Mouse (Mus musculus): Measurements from ENCODE around the gene Lrsam1. TPM values are rescaled to one million over a fixed set of nuclear protein-coding genes. Genes with fewer than 3 reads are reported as not detected.

The Lrsam1 gene
- polyA plus RNA-seq, 1 experiment from 2014 or later = 7.0 TPM

GRCm38 (mm10) chr2:32905297-32905696 is 56.1 kb downstream of the Lrsam1 start:
- Histone ChIP-seq H3K9ac (ENCODE audit: low read length) (no peak overlapping the region), H3K4me3 (ENCODE audit: low read depth, low read length) (no peak overlapping the region), H3K4me2 (ENCODE audit: low read depth, severe bottlenecking) (no peak overlapping the region), H3K27ac (replicated peaks; ENCODE audit: low read depth, low read length) (no peak overlapping the region), H3K4me1 (ENCODE audit: control insufficient read depth, insufficient read depth, low read length) (peaks cover 24% of the 10 kb centered on the region), H3K9me3 (ENCODE audit: control insufficient read depth, low read length) (no peaks in the 10 kb centered on the region), H3K27me3 (ENCODE audit: control insufficient read depth, insufficient read depth, low read length) (no peaks in the 10 kb centered on the region), H3K36me3 (ENCODE audit: control insufficient read depth, insufficient read depth, low read length) (no peaks in the 10 kb centered on the region; the same call in 1 of the 2 replicates)
- no peak for ATAC-seq (ENCODE audit: insufficient number of reproducible peaks, low FRiP score, low TSS enrichment, low read depth)
- DNase-seq (ENCODE audit: low spot score) = no peak
- WGBS = 86% methylated on average over 8 of the region's 8 CpGs

GRCm38 (mm10) chr2:32904637-32905036 is 56.8 kb downstream of the Lrsam1 start:
- no peaks in the 10 kb centered on the region; the same call in 1 of the 2 replicates for H3K36me3 ChIP-seq (ENCODE audit: control insufficient read depth, insufficient read depth, low read length)
- no peak for ATAC-seq (ENCODE audit: insufficient number of reproducible peaks, low FRiP score, low TSS enrichment, low read depth)
- peaks cover 24% of the 10 kb centered on the region for H3K4me1 ChIP-seq (ENCODE audit: control insufficient read depth, insufficient read depth, low read length)
- H3K27me3 ChIP-seq (ENCODE audit: control insufficient read depth, insufficient read depth, low read length) = no peaks in the 10 kb centered on the region
- DNase-seq (ENCODE audit: low spot score) = no peak
- H3K9ac ChIP-seq (ENCODE audit: low read length) = no peak overlapping the region
- H3K4me3 ChIP-seq (ENCODE audit: low read depth, low read length) = no peak overlapping the region
- no peaks in the 10 kb centered on the region for H3K9me3 ChIP-seq (ENCODE audit: control insufficient read depth, low read length)
- WGBS = 94% methylated on average over 5 of the region's 5 CpGs
- no peak overlapping the region for H3K27ac ChIP-seq (replicated peaks; ENCODE audit: low read depth, low read length)
- H3K4me2 ChIP-seq (ENCODE audit: low read depth, severe bottlenecking) = no peak overlapping the region

GRCm38 (mm10) chr2:32903470-32903869 is 57.9 kb downstream of the Lrsam1 start:
- peaks cover 22% of the 10 kb centered on the region for H3K4me1 ChIP-seq (ENCODE audit: control insufficient read depth, insufficient read depth, low read length)
- DNase-seq (ENCODE audit: low spot score) (no peak), ATAC-seq (ENCODE audit: insufficient number of reproducible peaks, low FRiP score, low TSS enrichment, low read depth) (no peak)
- H3K9ac ChIP-seq (ENCODE audit: low read length) = no peak overlapping the region
- H3K4me2 ChIP-seq (ENCODE audit: low read depth, severe bottlenecking) = no peak overlapping the region
- no peaks in the 10 kb centered on the region for H3K36me3 ChIP-seq (ENCODE audit: control insufficient read depth, insufficient read depth, low read length)
- 92% methylated on average over 4 of the region's 4 CpGs for WGBS
- no peaks in the 10 kb centered on the region for H3K27me3 ChIP-seq (ENCODE audit: control insufficient read depth, insufficient read depth, low read length)
- no peak overlapping the region for H3K27ac ChIP-seq (replicated peaks; ENCODE audit: low read depth, low read length)
- H3K9me3 ChIP-seq (ENCODE audit: control insufficient read depth, low read length) = no peaks in the 10 kb centered on the region
- H3K4me3 ChIP-seq (ENCODE audit: low read depth, low read length) = no peak overlapping the region

GRCm38 (mm10) chr2:32902126-32902525 is 59.3 kb downstream of the Lrsam1 start:
- Histone ChIP-seq H3K9me3 (ENCODE audit: control insufficient read depth, low read length) (no peaks in the 10 kb centered on the region), H3K27me3 (ENCODE audit: control insufficient read depth, insufficient read depth, low read length) (no peaks in the 10 kb centered on the region), H3K9ac (ENCODE audit: low read length) (no peak overlapping the region), H3K4me2 (ENCODE audit: low read depth, severe bottlenecking) (no peak overlapping the region), H3K4me1 (ENCODE audit: control insufficient read depth, insufficient read depth, low read length) (peaks cover 17% of the 10 kb centered on the region), H3K4me3 (ENCODE audit: low read depth, low read length) (no peak overlapping the region), H3K27ac (replicated peaks; ENCODE audit: low read depth, low read length) (no peak overlapping the region), H3K36me3 (ENCODE audit: control insufficient read depth, insufficient read depth, low read length) (no peaks in the 10 kb centered on the region)
- DNase-seq (ENCODE audit: low spot score) = no peak
- 88% methylated on average over 9 of the region's 9 CpGs for WGBS
- no peak for ATAC-seq (ENCODE audit: insufficient number of reproducible peaks, low FRiP score, low TSS enrichment, low read depth)

GRCm38 (mm10) chr2:32898983-32899382 is 62.4 kb downstream of the Lrsam1 start:
- H3K4me3 ChIP-seq (ENCODE audit: low read depth, low read length) = no peak overlapping the region
- H3K27me3 ChIP-seq (ENCODE audit: control insufficient read depth, insufficient read depth, low read length) = no peaks in the 10 kb centered on the region
- 83% methylated on average over 7 of the region's 7 CpGs for WGBS
- ATAC-seq (ENCODE audit: insufficient number of reproducible peaks, low FRiP score, low TSS enrichment, low read depth) (no peak), DNase-seq (ENCODE audit: low spot score) (no peak)
- no peak overlapping the region for H3K27ac ChIP-seq (replicated peaks; ENCODE audit: low read depth, low read length)
- H3K36me3 ChIP-seq (ENCODE audit: control insufficient read depth, insufficient read depth, low read length) = no peaks in the 10 kb centered on the region
- no peak overlapping the region for H3K9ac ChIP-seq (ENCODE audit: low read length)
- H3K4me1 ChIP-seq (ENCODE audit: control insufficient read depth, insufficient read depth, low read length) = peaks cover 24% of the 10 kb centered on the region
- H3K4me2 ChIP-seq (ENCODE audit: low read depth, severe bottlenecking) = no peak overlapping the region
- H3K9me3 ChIP-seq (ENCODE audit: control insufficient read depth, low read length) = no peaks in the 10 kb centered on the region

GRCm38 (mm10) chr2:32896507-32897147 is 64.8 kb downstream of the Lrsam1 start:
- no peak for ATAC-seq (ENCODE audit: insufficient number of reproducible peaks, low FRiP score, low TSS enrichment, low read depth)
- WGBS = 61% methylated on average over 10 of the region's 10 CpGs
- no peak overlapping the region for H3K9ac ChIP-seq (ENCODE audit: low read length)
- H3K27me3 ChIP-seq (ENCODE audit: control insufficient read depth, insufficient read depth, low read length) = no peaks in the 10 kb centered on the region
- no peak overlapping the region for H3K4me2 ChIP-seq (ENCODE audit: low read depth, severe bottlenecking)
- H3K4me3 ChIP-seq (ENCODE audit: low read depth, low read length) = no peak overlapping the region
- no peak overlapping the region; the same call in 1 of the 2 replicates for H3K27ac ChIP-seq (replicated peaks; ENCODE audit: low read depth, low read length)
- H3K36me3 ChIP-seq (ENCODE audit: control insufficient read depth, insufficient read depth, low read length) = no peaks in the 10 kb centered on the region
- DNase-seq (ENCODE audit: low spot score) = no peak
- no peaks in the 10 kb centered on the region for H3K9me3 ChIP-seq (ENCODE audit: control insufficient read depth, low read length)
- peaks cover 24% of the 10 kb centered on the region for H3K4me1 ChIP-seq (ENCODE audit: control insufficient read depth, insufficient read depth, low read length)

- Histone ChIP-seq H3K27me3 (ENCODE audit: control insufficient read depth, insufficient read depth, low read length) (no peaks in the 10 kb centered on the region), H3K9ac (ENCODE audit: low read length) (no peak overlapping the region), H3K4me2 (ENCODE audit: low read depth, severe bottlenecking) (no peak overlapping the region), H3K36me3 (ENCODE audit: control insufficient read depth, insufficient read depth, low read length) (no peaks in the 10 kb centered on the region), H3K27ac (replicated peaks; ENCODE audit: low read depth, low read length) (no peak overlapping the region), H3K4me1 (ENCODE audit: control insufficient read depth, insufficient read depth, low read length) (peaks cover 24% of the 10 kb centered on the region), H3K4me3 (ENCODE audit: low read depth, low read length) (no peak overlapping the region), H3K9me3 (ENCODE audit: control insufficient read depth, low read length) (no peaks in the 10 kb centered on the region)
- WGBS = 54% methylated on average over 8 of the region's 8 CpGs
- ATAC-seq (ENCODE audit: insufficient number of reproducible peaks, low FRiP score, low TSS enrichment, low read depth) (no peak), DNase-seq (ENCODE audit: low spot score) (no peak)
Measured at GRCm38 (mm10) chr2:32895606-32896106, 65.8 kb downstream of the Lrsam1 start.

GRCm38 (mm10) chr2:32894097-32894496 is 67.3 kb downstream of the Lrsam1 start:
- Histone ChIP-seq H3K36me3 (ENCODE audit: control insufficient read depth, insufficient read depth, low read length) (no peaks in the 10 kb centered on the region), H3K4me2 (ENCODE audit: low read depth, severe bottlenecking) (no peak overlapping the region), H3K27ac (replicated peaks; ENCODE audit: low read depth, low read length) (no peak overlapping the region), H3K27me3 (ENCODE audit: control insufficient read depth, insufficient read depth, low read length) (no peaks in the 10 kb centered on the region), H3K9me3 (ENCODE audit: control insufficient read depth, low read length) (no peaks in the 10 kb centered on the region), H3K9ac (ENCODE audit: low read length) (no peak overlapping the region), H3K4me3 (ENCODE audit: low read depth, low read length) (no peak overlapping the region), H3K4me1 (ENCODE audit: control insufficient read depth, insufficient read depth, low read length) (peaks cover 32% of the 10 kb centered on the region)
- 71% methylated on average over 2 of the region's 2 CpGs for WGBS
- no peak for ATAC-seq (ENCODE audit: insufficient number of reproducible peaks, low FRiP score, low TSS enrichment, low read depth)
- no peak for DNase-seq (ENCODE audit: low spot score)

- Histone ChIP-seq H3K27ac (replicated peaks; ENCODE audit: low read depth, low read length) (no peak overlapping the region), H3K9me3 (ENCODE audit: control insufficient read depth, low read length) (no peaks in the 10 kb centered on the region), H3K36me3 (ENCODE audit: control insufficient read depth, insufficient read depth, low read length) (no peaks in the 10 kb centered on the region), H3K9ac (ENCODE audit: low read length) (no peak overlapping the region), H3K27me3 (ENCODE audit: control insufficient read depth, insufficient read depth, low read length) (no peaks in the 10 kb centered on the region), H3K4me3 (ENCODE audit: low read depth, low read length) (no peak overlapping the region), H3K4me2 (ENCODE audit: low read depth, severe bottlenecking) (no peak overlapping the region), H3K4me1 (ENCODE audit: control insufficient read depth, insufficient read depth, low read length) (peaks cover 39% of the 10 kb centered on the region)
- WGBS = 95% methylated on average over 14 of the region's 14 CpGs
- DNase-seq (ENCODE audit: low spot score) (no peak), ATAC-seq (ENCODE audit: insufficient number of reproducible peaks, low FRiP score, low TSS enrichment, low read depth) (no peak)
Measured at GRCm38 (mm10) chr2:32892490-32892889, 68.9 kb downstream of the Lrsam1 start.
